Mouse (Mus musculus) adrenal gland, postnatal 4 days (tissue): Measurements from ENCODE around the gene Rhox2c. TPM values are rescaled to one million over a fixed set of nuclear protein-coding genes. Genes with fewer than 3 reads are reported as not detected.
"Not testable (repeated sequence)": the region's sequence is repeated elsewhere in the genome, so short reads cannot be mapped to it uniquely, and the experiment has no call there.

Experiments
- DNase-seq, 2 experiments: peaks; one replicate each; pipeline ENCODE4 v3.0.0; 2021 to 2022; ENCODE audit warnings: low spot score in 2 of 2, mixed read lengths in 2 of 2
- long read RNA-seq, 2 experiments: library from polyadenylated mRNA; stranded (forward); transcript quantifications; one replicate each; pipeline ENCODE4 v2.0.0; 2021
- total RNA-seq, 2 experiments: library from RNA; stranded (reverse); gene quantifications; 2 replicates each; pipeline ENCODE4 v1.2.3; 2021

The Rhox2c gene
- not detected for total RNA-seq
- long read RNA-seq, experiment 1 = 0 reads
- long read RNA-seq, experiment 2 = 0 reads

- not testable (repeated sequence) for DNase-seq
These were observed at the start of gene Rhox2c for GRCm38 (mm10) chrX:37453380-37453779. Gene Rhox2c, plus strand, starts transcription at chrX:37453680.

- DNase-seq = not testable (repeated sequence)
These were observed 41.7 kb upstream of the Rhox2c start, which contains the start of gene Rhox2b for GRCm38 (mm10) chrX:37411767-37412166. Gene Rhox2b, plus strand, starts transcription at chrX:37412067.

GRCm38 (mm10) chrX:37432194-37432593, 21.3 kb upstream of the Rhox2c start, which contains the start of gene Rhox4b:
Gene Rhox4b, plus strand, starts transcription at chrX:37432494.
- DNase-seq = not testable (repeated sequence)

GRCm38 (mm10) chrX:37458285-37458684, 4.8 kb downstream of the Rhox2c start, which contains the start of gene Rhox3c:
Gene Rhox3c, plus strand, starts transcription at chrX:37458585.
- DNase-seq = not testable (repeated sequence)

- not testable (repeated sequence) for DNase-seq
These were observed 26.6 kb downstream of the Rhox2c start, which contains the start of gene Rhox4c for GRCm38 (mm10) chrX:37480037-37480436. Gene Rhox4c, plus strand, starts transcription at chrX:37480337.

GRCm38 (mm10) chrX:37514059-37514458, 60.6 kb downstream of the Rhox2c start, which contains the start of gene Rhox4d:
Gene Rhox4d, plus strand, starts transcription at chrX:37514359.
- DNase-seq = not testable (repeated sequence)

Other genes with a start within 250 kb of the Rhox2c start
- not detected for gene Gm9, start 242.6 kb upstream of the Rhox2c start, total RNA-seq
- not detected for gene Rhox1, start 231.4 kb upstream of the Rhox2c start, total RNA-seq
- gene Rhox2a, start 208.7 kb upstream of the Rhox2c start, total RNA-seq = not detected
- gene Rhox3a, start 203.8 kb upstream of the Rhox2c start, total RNA-seq = not detected
- not detected for gene Rhox4a, start 188.3 kb upstream of the Rhox2c start, total RNA-seq
- not detected for gene Rhox3a2, start 73.7 kb upstream of the Rhox2c start, total RNA-seq
- not detected for gene Rhox4a2, start 62.8 kb upstream of the Rhox2c start, total RNA-seq
- gene Rhox2b, start 41.6 kb upstream of the Rhox2c start, total RNA-seq = not detected
- gene Rhox4b, start 21.2 kb upstream of the Rhox2c start, total RNA-seq = not detected
- gene Rhox3c, start 4.9 kb downstream of the Rhox2c start, total RNA-seq = not detected
- not detected for gene Rhox4c, start 26.7 kb downstream of the Rhox2c start, total RNA-seq
- gene Rhox2d, start 39.7 kb downstream of the Rhox2c start, total RNA-seq = not detected
- not detected for gene Rhox4d, start 60.7 kb downstream of the Rhox2c start, total RNA-seq
- gene Rhox2e, start 76.8 kb downstream of the Rhox2c start, total RNA-seq = not detected
- gene Rhox3e, start 88.3 kb downstream of the Rhox2c start, total RNA-seq = not detected
- not detected for gene Rhox4e, start 103.7 kb downstream of the Rhox2c start, total RNA-seq
- not detected for gene Rhox2f, start 117.7 kb downstream of the Rhox2c start, total RNA-seq
- not detected for gene Rhox3f, start 127.3 kb downstream of the Rhox2c start, total RNA-seq
- gene Rhox4f, start 154.0 kb downstream of the Rhox2c start, total RNA-seq = not detected
- not detected for gene Rhox3g, start 174.9 kb downstream of the Rhox2c start, total RNA-seq
- gene Rhox2g, start 189.8 kb downstream of the Rhox2c start, total RNA-seq = not detected
- gene Rhox4g, start 197.6 kb downstream of the Rhox2c start, total RNA-seq = not detected
- not detected for gene Rhox3h, start 215.1 kb downstream of the Rhox2c start, total RNA-seq
- not detected for gene Rhox2h, start 219.6 kb downstream of the Rhox2c start, total RNA-seq